Mouse (Mus musculus) hindbrain, embryonic 13.5 days (tissue): ENCODE results near the gene Mb. TPM values are rescaled to one million over a fixed set of nuclear protein-coding genes. Genes with fewer than 3 reads are reported as not detected.

Experiments used
- ATAC-seq: fragments of 200-750 bp; cut with Nextera tagmentation; 2 replicates; pipeline ENCODE4 v1.8.0; 2017; ENCODE audit warnings: moderate TSS enrichment; ENCODE audit not compliant: low FRiP score
- H3K27ac ChIP-seq: fragments of 300-500 bp; sonication (generic); 2 replicates; pipeline ENCODE4 v1.5.1; 2015; ENCODE audit warnings: inconsistent platforms, mild to moderate bottlenecking, moderate library complexity
- H3K27me3 ChIP-seq: fragments of 300-500 bp; sonication (generic); 2 replicates; pipeline ENCODE4 v1.6.1; 2015; ENCODE audit warnings: mild to moderate bottlenecking, inconsistent platforms
- H3K36me3 ChIP-seq: fragments of 300-500 bp; sonication (generic); 2 replicates; pipeline ENCODE4 v1.6.1; 2015; ENCODE audit warnings: mild to moderate bottlenecking, inconsistent platforms
- H3K4me1 ChIP-seq: fragments of 300-500 bp; sonication (generic); replicated peaks from 2 replicates; pipeline ENCODE4 v1.6.1; 2015; ENCODE audit warnings: inconsistent platforms
- H3K4me2 ChIP-seq: fragments of 300-500 bp; sonication (generic); 2 replicates; pipeline ENCODE4 v1.6.1; 2015; ENCODE audit warnings: inconsistent platforms, mild to moderate bottlenecking, moderate library complexity
- H3K4me3 ChIP-seq: fragments of 300-500 bp; sonication (generic); 2 replicates; pipeline ENCODE4 v1.5.1; 2015; ENCODE audit warnings: mild to moderate bottlenecking, inconsistent platforms
- H3K9ac ChIP-seq: fragments of 300-500 bp; sonication (generic); 2 replicates; pipeline ENCODE4 v1.6.1; 2015; ENCODE audit warnings: mild to moderate bottlenecking, inconsistent platforms
- H3K9me3 ChIP-seq: fragments of 300-500 bp; sonication (generic); 2 replicates; pipeline ENCODE4 v1.6.1; 2016; ENCODE audit warnings: inconsistent platforms
- WGBS: fragments of 180-500 bp; shearing (Covaris S2); methylation state at CpG from one replicate; pipeline ENCODE4 v1.1.7; 2015; 5-methylcytosine and 5-hydroxymethylcytosine counted together
- polyA plus RNA-seq: library from polyadenylated mRNA; unstranded; fragments of >200 nt; fragmentation: Nextera tagmentation; extraction: Ambion mirVana; gene quantifications from 2 replicates; pipeline ENCODE4 v1.2.1, GENCODE M21; 2015

The Mb gene
- polyA plus RNA-seq, 1 experiment from 2014 or later = 0.44 TPM

DNA sequence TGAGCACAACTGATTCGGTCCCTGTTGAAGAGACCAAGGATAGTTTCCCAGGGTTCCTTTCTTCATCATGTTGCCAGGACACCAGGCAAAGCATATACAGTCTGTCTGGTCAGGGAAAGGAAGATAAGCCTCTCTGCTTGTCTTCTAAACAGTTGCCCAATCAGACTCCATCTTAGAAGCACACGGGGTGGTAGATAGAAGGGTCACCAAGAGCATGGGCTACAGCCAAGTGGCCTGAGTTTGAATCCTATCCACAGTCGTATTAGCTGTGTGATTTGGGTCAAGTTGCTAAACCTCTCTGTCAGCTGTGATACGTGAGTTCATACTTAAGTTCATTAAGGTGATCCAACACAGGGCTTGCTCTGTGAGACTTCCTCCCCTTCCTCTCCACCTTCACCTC lies 30.3 kb downstream of the Mb start:
- WGBS = 85% methylated on average over 4 of the region's 4 CpGs
- Histone ChIP-seq H3K27me3 (no peaks in the 10 kb centered on the region), H3K4me1 (0 out of 2 replicates have a peak, but pooled peaks cover under 1% of the 10 kb centered on the region), H3K4me3 (no peak overlapping the region), H3K27ac (no peak overlapping the region), H3K36me3 (no peaks in the 10 kb centered on the region), H3K9ac (no peak overlapping the region), H3K9me3 (no peaks in the 10 kb centered on the region), H3K4me2 (no peak overlapping the region)
- ATAC-seq = no peak

DNA sequence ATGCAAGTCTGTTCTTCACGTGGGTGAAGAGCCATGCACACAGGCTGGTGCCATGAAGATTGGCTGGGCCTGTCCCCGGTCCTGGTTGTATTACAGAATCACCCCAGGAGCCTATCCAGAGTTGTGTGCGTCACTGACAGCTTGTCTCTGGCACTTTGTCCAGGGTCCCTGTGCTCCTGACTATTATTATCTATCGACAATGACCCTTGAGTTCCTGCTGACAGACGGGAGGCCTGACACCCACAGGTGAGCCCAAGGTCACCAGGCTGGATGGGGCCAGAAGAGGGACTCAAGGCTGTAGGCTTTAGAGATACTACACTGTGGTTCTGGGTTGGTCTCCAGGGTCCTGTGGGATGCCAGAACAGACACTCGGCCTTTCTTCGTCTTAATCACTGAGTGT lies 30.9 kb downstream of the Mb start:
- ATAC-seq = no peak
- WGBS = 87% methylated on average over 7 of the region's 7 CpGs

DNA sequence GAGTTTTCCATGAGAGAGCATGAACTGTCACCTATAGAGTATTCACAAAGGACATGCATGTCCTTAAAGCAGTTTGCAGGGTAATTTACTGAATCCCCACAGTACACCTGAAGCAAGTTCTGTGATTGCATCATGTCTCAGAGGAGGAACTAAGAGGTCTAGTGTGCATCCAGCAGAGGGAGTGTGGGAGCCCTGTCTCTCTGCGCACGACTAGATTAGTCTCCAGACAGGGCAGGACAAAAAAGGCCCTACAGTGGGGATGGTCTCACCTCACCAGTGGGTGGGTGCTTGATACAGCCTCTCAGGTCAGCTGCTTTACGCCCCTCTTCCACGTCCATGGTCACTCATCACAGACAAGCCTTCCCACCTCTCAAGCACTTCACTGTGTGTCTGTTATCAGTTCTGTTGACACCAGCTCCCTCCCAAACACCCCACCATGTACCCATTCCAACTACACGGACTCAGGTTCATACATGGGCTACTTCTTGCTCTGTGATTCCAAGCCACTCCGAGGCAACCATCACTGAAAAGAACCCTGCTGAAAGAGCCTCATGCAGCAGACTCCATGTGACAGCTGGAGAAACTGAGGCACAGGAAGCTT lies 31.6 kb downstream of the Mb start:
- Histone ChIP-seq H3K27ac (no peak overlapping the region), H3K27me3 (no peaks in the 10 kb centered on the region), H3K4me2 (no peak overlapping the region), H3K4me3 (no peak overlapping the region), H3K9me3 (no peaks in the 10 kb centered on the region), H3K36me3 (no peaks in the 10 kb centered on the region), H3K4me1 (peaks cover 13% of the 10 kb centered on the region), H3K9ac (no peak overlapping the region)
- WGBS = 66% methylated on average over 6 of the region's 6 CpGs
- ATAC-seq = no peak

More for the DNA sequence above, 30.9 kb downstream of the Mb start:
- Histone ChIP-seq H3K36me3 (no peaks in the 10 kb centered on the region), H3K9me3 (no peaks in the 10 kb centered on the region), H3K4me3 (no peak overlapping the region), H3K9ac (no peak overlapping the region), H3K27ac (no peak overlapping the region), H3K4me2 (no peak overlapping the region), H3K4me1 (peaks cover 6% of the 10 kb centered on the region), H3K27me3 (no peaks in the 10 kb centered on the region)

DNA sequence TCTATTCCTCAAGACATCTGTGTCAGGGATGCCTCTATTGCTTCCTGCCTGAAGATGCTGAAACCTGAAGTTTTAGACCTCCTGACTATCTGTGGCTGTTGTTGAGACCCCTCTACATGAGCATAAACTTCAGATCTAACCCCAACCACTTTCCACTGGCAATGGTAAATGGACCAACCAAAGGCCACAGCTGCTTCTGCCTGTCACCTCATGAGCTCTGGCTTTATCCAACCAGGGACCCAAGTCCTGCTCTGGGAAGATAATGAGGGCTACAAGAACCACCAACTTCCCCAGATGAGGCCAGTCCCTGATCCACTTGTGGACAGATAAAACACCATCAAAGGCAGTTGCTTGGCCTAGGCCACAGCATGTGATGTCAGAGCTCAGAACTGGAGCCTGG lies 32.6 kb downstream of the Mb start:
- no peak for ATAC-seq
- Histone ChIP-seq H3K4me2 (no peak overlapping the region), H3K27ac (no peak overlapping the region), H3K4me3 (no peak overlapping the region), H3K9ac (no peak overlapping the region), H3K36me3 (no peaks in the 10 kb centered on the region), H3K27me3 (no peaks in the 10 kb centered on the region), H3K9me3 (no peaks in the 10 kb centered on the region), H3K4me1 (peaks cover 21% of the 10 kb centered on the region)

DNA sequence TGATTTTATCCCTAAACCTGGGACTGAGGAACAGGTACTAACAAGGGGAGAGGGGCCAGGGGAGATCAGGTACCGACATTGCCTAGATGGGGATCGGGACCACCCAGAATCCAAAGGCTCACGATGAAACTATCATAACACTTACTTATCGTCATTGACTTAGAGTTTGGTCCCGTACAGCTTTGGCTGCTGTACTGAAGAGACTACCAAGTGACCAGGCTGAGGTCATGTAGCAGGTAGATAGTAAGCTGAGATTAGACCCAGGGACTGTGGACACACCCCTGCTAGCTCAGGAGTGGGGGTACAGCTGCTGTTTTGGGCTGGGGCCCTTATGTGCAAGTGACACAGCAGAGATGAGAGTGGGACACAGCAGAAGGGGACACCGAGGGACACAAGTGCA lies 34.0 kb downstream of the Mb start:
- no peak overlapping the region for H3K4me2 ChIP-seq
- H3K9me3 ChIP-seq = no peaks in the 10 kb centered on the region
- H3K27me3 ChIP-seq = no peaks in the 10 kb centered on the region
- H3K4me3 ChIP-seq = no peak overlapping the region
- no peak for ATAC-seq
- peaks cover 21% of the 10 kb centered on the region for H3K4me1 ChIP-seq
- WGBS = 94% methylated on average over 6 of the region's 6 CpGs
- H3K27ac ChIP-seq = no peak overlapping the region
- no peaks in the 10 kb centered on the region for H3K36me3 ChIP-seq
- H3K9ac ChIP-seq = no peak overlapping the region

DNA sequence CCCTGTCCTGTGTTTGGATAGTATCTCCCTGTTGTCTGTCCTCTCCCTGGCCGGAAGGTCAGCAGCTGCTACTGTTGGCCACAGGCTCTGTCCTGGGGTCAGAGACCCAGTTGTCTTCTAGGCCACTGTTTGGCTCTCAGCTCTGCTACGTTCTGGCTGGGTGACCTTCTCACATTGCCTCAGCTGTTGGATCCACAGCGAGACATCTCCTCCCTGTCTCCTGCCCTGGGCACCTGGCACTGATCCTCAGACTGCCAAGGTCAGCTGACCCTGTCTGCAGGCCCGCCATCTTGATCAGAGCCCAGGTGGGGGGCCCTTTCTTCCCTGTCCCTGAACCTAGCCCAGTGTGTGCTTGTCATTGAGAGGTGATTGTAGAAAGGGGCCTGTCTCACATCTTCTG lies 35.5 kb downstream of the Mb start:
- H3K4me2 ChIP-seq = 0 out of 2 replicates have a peak overlapping the region, but pooled peaks have one; percentile 34
- 74% methylated on average over 4 of the region's 4 CpGs for WGBS

DNA sequence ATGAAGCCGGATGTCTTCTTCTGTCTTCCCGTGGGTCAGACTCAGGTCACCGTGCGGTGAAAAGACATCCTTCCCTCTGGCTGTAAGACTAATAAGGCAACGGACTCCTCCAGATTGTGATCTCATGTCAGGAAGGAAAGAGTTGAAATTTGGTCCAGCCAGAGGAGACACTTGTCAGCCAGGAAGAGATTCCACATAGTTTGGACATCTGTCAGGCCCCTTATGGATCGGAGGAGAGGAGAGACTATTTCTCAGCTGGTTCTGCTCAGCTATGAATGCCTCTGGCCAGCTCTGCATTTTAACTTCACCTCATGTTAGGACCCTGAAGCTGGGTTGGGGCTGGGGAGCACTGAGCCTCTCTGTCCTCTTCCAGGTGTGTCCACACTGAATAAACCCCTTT lies 36.0 kb downstream of the Mb start:
- H3K4me3 ChIP-seq = no peak overlapping the region
- peaks cover 21% of the 10 kb centered on the region for H3K4me1 ChIP-seq
- H3K36me3 ChIP-seq = no peaks in the 10 kb centered on the region
- 69% methylated on average over 6 of the region's 6 CpGs for WGBS
- H3K4me2 ChIP-seq = peak overlapping the region; percentile 34
- H3K9me3 ChIP-seq = no peaks in the 10 kb centered on the region
- peak overlapping the region; percentile 89 for H3K27ac ChIP-seq
- ATAC-seq = no peak
- H3K9ac ChIP-seq = peak overlapping the region; percentile 51; the same call in 1 of the 2 replicates
- H3K27me3 ChIP-seq = no peaks in the 10 kb centered on the region

More for the DNA sequence above, 35.5 kb downstream of the Mb start:
- ATAC-seq = no peak
- H3K4me1 ChIP-seq = peaks cover 21% of the 10 kb centered on the region
- no peak overlapping the region for H3K9ac ChIP-seq
- no peaks in the 10 kb centered on the region for H3K27me3 ChIP-seq
- H3K4me3 ChIP-seq = no peak overlapping the region
- H3K9me3 ChIP-seq = no peaks in the 10 kb centered on the region
- H3K36me3 ChIP-seq = no peaks in the 10 kb centered on the region
- H3K27ac ChIP-seq = peak overlapping the region; percentile 89

DNA sequence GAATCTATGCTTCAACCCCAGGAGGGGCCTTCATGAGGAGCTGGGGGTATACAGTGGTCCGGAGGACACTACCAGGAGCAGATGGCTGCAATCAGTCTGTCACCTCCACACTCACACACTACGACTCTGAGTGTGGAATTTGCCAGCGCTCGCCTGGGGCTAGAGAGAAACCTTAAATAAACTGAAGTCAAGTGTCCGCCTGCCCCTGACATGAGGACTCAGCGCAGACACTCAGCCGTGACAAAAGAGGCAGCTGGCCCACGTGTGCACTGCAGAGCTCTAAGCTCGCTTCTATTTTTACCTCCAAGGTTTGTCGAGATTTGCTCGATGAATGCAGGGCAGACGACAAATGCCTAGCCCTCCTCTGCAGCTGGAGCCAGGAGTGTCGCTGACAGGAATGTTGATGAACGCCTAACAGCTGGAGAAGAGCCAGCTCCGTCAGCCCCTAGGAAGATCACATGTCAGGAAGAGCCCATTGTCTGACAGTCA lies 36.7 kb downstream of the Mb start:
- Histone ChIP-seq H3K9me3 (no peaks in the 10 kb centered on the region), H3K4me1 (peaks cover 21% of the 10 kb centered on the region), H3K9ac (peak overlapping the region; percentile 51; the same call in 1 of the 2 replicates), H3K27me3 (no peaks in the 10 kb centered on the region), H3K36me3 (no peaks in the 10 kb centered on the region), H3K27ac (peak overlapping the region; percentile 89), H3K4me3 (no peak overlapping the region), H3K4me2 (peak overlapping the region; percentile 34)
- ATAC-seq = peak; percentile 45; the same call in 1 of the 2 replicates
- WGBS = 21% methylated on average over 15 of the region's 15 CpGs

DNA sequence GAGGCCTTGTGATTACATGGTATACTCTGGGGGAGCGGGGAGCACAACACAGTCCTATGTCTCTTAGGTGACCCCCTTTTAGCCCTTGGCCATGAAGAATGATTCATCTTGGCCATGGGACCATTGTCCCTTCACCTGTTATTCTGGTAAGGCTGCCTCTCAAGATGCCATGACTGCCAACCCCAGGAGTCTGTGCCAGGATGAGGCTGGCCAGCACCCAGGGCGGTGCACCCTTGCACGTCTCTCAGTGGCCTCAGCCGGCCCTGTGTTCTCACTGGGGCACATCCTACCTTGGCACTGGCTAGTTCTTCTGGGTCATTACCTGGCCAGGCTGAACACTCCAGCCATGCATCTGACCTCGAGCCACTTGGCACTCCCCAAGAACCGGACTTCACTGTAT lies 41.6 kb downstream of the Mb start:
- WGBS = 89% methylated on average over 6 of the region's 6 CpGs
- Histone ChIP-seq H3K9me3 (no peaks in the 10 kb centered on the region), H3K27ac (no peak overlapping the region), H3K36me3 (no peaks in the 10 kb centered on the region), H3K4me3 (no peak overlapping the region), H3K27me3 (0 out of 2 replicates have a peak, but pooled peaks cover 3% of the 10 kb centered on the region), H3K4me2 (no peak overlapping the region), H3K9ac (no peak overlapping the region), H3K4me1 (peaks cover 9% of the 10 kb centered on the region)
- ATAC-seq = no peak

DNA sequence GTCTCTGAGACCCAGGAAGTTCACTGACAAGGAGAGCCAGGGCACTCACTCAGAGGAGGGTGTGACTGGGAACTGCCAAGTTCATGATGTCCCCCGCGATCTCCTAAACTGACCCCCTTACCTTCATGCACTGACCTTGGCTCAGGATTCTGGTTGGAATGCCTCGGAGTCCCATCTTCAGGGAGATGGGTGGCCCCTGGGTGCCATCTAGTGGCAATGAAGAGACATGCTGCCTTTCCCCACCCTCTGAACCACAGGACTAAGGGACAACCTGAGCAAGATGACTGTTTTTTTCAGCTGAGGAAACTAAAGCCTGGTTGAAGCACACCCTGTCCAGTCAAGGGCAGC lies 46.6 kb downstream of the Mb start:
- 0 out of 2 replicates have a peak, but pooled peaks cover 2% of the 10 kb centered on the region for H3K4me1 ChIP-seq
- H3K27ac ChIP-seq = no peak overlapping the region
- H3K9me3 ChIP-seq = no peaks in the 10 kb centered on the region
- no peak overlapping the region for H3K9ac ChIP-seq
- WGBS = 16% methylated on average over 3 of the region's 3 CpGs
- no peak overlapping the region for H3K4me2 ChIP-seq
- no peak overlapping the region for H3K4me3 ChIP-seq
- 0 out of 2 replicates have a peak, but pooled peaks cover 6% of the 10 kb centered on the region for H3K27me3 ChIP-seq
- no peak for ATAC-seq
- no peaks in the 10 kb centered on the region for H3K36me3 ChIP-seq

DNA sequence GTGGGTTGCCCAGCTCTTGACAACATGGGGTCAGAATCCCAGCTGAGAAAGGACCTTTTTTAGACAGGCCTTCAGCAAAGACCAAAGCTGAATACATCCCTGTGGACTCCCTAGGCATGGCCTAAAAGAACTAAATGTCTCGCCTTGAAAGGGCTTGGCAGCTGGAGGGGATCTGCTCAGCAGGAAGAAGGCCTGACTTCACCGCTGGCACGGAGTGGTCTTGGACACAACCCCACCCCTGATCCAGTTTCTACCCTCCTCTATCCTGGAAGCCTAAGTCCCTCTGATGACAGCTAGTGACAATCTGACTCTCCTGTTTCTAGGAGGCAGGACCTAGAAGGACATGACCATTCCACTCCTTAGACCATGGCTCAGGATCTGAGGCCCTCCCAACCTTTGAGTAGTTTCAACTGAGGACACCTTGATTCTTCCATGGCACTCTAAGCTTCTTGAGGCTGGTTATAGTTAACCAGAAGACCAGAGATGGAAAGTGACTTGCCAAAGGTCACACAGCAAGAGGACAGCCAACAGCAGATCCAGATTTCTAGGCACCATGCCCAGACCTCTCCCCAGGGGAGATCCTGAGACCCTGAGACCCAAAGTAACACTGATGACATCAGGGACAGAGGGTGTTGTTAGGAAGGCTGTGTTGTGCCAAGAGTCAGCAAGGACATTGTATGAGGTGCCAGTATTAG lies 47.1 kb downstream of the Mb start:
- WGBS = 86% methylated on average over 3 of the region's 3 CpGs
- H3K36me3 ChIP-seq = no peaks in the 10 kb centered on the region
- H3K27ac ChIP-seq = no peak overlapping the region
- ATAC-seq = no peak
- H3K4me2 ChIP-seq = no peak overlapping the region
- 0 out of 2 replicates have a peak, but pooled peaks cover 3% of the 10 kb centered on the region for H3K4me1 ChIP-seq
- no peak overlapping the region for H3K4me3 ChIP-seq
- H3K27me3 ChIP-seq = 0 out of 2 replicates have a peak, but pooled peaks cover 6% of the 10 kb centered on the region
- no peaks in the 10 kb centered on the region for H3K9me3 ChIP-seq
- no peak overlapping the region for H3K9ac ChIP-seq

DNA sequence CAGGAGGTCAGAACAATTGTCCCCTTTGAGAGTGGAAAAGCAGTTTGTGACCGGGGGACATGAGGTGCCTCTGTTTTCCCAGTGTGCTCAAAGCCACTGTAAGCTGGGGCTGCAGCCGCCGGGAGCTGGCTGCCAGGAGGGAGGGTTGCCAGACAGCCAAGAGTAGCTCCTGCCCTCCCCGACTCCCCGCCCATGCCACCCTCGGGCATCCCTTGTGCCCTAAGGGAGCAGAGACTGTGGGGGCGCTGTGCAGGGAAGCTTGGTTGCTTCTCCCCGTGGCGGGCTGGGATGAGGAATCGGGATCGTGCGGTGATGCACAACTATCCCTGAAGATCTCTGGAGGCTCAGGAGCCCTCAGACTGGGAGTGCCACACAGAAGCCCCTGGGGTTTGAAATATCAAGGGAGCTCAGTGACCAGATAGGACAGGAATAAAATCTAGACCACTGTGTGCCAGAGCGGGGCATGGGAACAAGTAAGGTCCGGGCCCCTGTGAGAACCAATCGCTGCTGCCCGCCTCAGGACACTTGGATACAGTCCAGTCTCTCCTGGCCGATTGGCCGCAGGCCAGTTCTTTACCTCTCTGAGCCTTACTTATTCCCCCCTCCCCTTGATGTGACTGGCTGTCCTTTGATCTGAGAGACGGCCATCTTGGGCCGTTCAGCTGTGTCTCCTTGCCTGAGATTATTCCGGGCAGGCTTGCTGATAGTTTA lies 51.4 kb downstream of the Mb start:
- Histone ChIP-seq H3K27ac (no peak overlapping the region), H3K4me1 (0 out of 2 replicates have a peak, but pooled peaks cover 3% of the 10 kb centered on the region), H3K36me3 (no peaks in the 10 kb centered on the region), H3K9ac (no peak overlapping the region), H3K4me3 (no peak overlapping the region), H3K4me2 (no peak overlapping the region), H3K27me3 (0 out of 2 replicates have a peak, but pooled peaks cover 2% of the 10 kb centered on the region), H3K9me3 (no peaks in the 10 kb centered on the region)
- 58% methylated on average over 21 of the region's 21 CpGs for WGBS
- ATAC-seq = no peak
